Mouse (Mus musculus) C2C12 (cell line): ENCODE results near the gene Ell.

Source experiments
- CTCF ChIP-seq: IDR thresholded peaks from one replicate; pipeline ENCODE4 v1.5.1; 2011; ENCODE audit not compliant: control insufficient read depth, insufficient read depth, insufficient read length
- MAX ChIP-seq: IDR thresholded peaks from one replicate; pipeline ENCODE4 v1.6.1; 2011; ENCODE audit warnings: mild to moderate bottlenecking, control low read depth
- MYOD1 ChIP-seq: IDR thresholded peaks from one replicate; pipeline ENCODE4 v1.6.1; 2011; ENCODE audit warnings: low read depth; ENCODE audit not compliant: control insufficient read depth, insufficient read length
- USF1 ChIP-seq: IDR thresholded peaks from one replicate; pipeline ENCODE4 v1.6.1; 2011; ENCODE audit warnings: low read depth, mild to moderate bottlenecking, control low read depth, moderate library complexity

GRCm38 (mm10) chr8:70593961-70594609 is 54.8 kb downstream of the Ell start, which contains the start of gene Isyna1:
- TF ChIP-seq CTCF: no peak
- no peak for TF ChIP-seq MYOD1
- no peak for TF ChIP-seq MAX
- no peak for TF ChIP-seq USF1
